Mouse (Mus musculus): ENCODE measurements around the gene Cldn7.

Gene Cldn7

GRCm38 (mm10) chr11:69956218-69956617, 8.4 kb upstream of the Cldn7 start:
- peak; percentile 33 for DNase-seq

GRCm38 (mm10) chr11:69960616-69961015, 4.0 kb upstream of the Cldn7 start:
- DNase-seq = no peak

- DNase-seq = no peak
Measured at GRCm38 (mm10) chr11:69961841-69962240, 2.7 kb upstream of the Cldn7 start.

- DNase-seq = no peak
Measured at GRCm38 (mm10) chr11:69965271-69966005, 859 bp downstream of the Cldn7 start.

GRCm38 (mm10) chr11:69966006-69966859, 1.7 kb downstream of the Cldn7 start:
- DNase-seq = no peak

GRCm38 (mm10) chr11:69966860-69967517, 2.4 kb downstream of the Cldn7 start:
- DNase-seq = no peak

GRCm38 (mm10) chr11:69968793-69969192, 4.2 kb downstream of the Cldn7 start:
- DNase-seq = no peak

GRCm38 (mm10) chr11:69970222-69970621, 5.6 kb downstream of the Cldn7 start:
- no peak for DNase-seq

GRCm38 (mm10) chr11:69970775-69971174, 6.2 kb downstream of the Cldn7 start:
- no peak for DNase-seq

GRCm38 (mm10) chr11:69974907-69975306, 10.3 kb downstream of the Cldn7 start:
- no peak for DNase-seq

GRCm38 (mm10) chr11:69976271-69976670, 11.7 kb downstream of the Cldn7 start:
- DNase-seq = no peak

GRCm38 (mm10) chr11:69979827-69980195, 15.2 kb downstream of the Cldn7 start:
- no peak for DNase-seq

- DNase-seq = peak; percentile 91
Measured at GRCm38 (mm10) chr11:69980196-69981140, 15.9 kb downstream of the Cldn7 start.

- no peak for DNase-seq
Measured at GRCm38 (mm10) chr11:69981141-69981762, 16.7 kb downstream of the Cldn7 start, which contains the start of gene Ctdnep1. Ctdnep1 (plus strand) TSS chr11:69981156.

GRCm38 (mm10) chr11:69982225-69982624, 17.6 kb downstream of the Cldn7 start, which contains the start of gene Elp5:
Elp5 (minus strand) TSS chr11:69982517.
- DNase-seq = no peak

- no peak for DNase-seq
Measured at GRCm38 (mm10) chr11:69982877-69983276, 18.3 kb downstream of the Cldn7 start.

GRCm38 (mm10) chr11:69983377-69983776, 18.8 kb downstream of the Cldn7 start:
- DNase-seq = no peak

- no peak for DNase-seq
Measured at GRCm38 (mm10) chr11:69984431-69984830, 19.9 kb downstream of the Cldn7 start.

GRCm38 (mm10) chr11:69989949-69990348, 25.4 kb downstream of the Cldn7 start:
- DNase-seq = no peak

GRCm38 (mm10) chr11:69990850-69991691, 26.5 kb downstream of the Cldn7 start, which contains the start of gene Gabarap:
Gabarap (plus strand) TSS chr11:69991143.
- peak; percentile 96 for DNase-seq

- no peak for DNase-seq
Measured at GRCm38 (mm10) chr11:69991711-69992110, 27.1 kb downstream of the Cldn7 start.

All from thymus, postnatal 14 days (tissue).